In genomic region chr2:120631957-120632356, GRCm38 (mm10) we compare ENCODE assay signal across 9 mouse cellular contexts. TPM values are rescaled to one million over a fixed set of nuclear protein-coding genes. Genes with fewer than 3 reads are reported as not detected.
A peak's percentile ranks its signal among the peaks of the same experiment; 100 is the strongest.
DNase-seq lines count a peak whose midpoint lies in the region; ATAC-seq lines count a peak whose summit lies in the region.
"Had no signal": no experiment of that assay in that cellular context is flagged by ENCODE, and none has a peak within 500 bp of the region (broad histone marks: within the 10 kb centered on the region; RNA-seq: fewer than 3 reads in every experiment).

No protein-coding gene starts in this region.

- H3K4me1 ChIP-seq in liver, embryonic 12.5 days: peaks cover 38% of the 10 kb centered on the region
- H3K4me1 ChIP-seq in liver, embryonic 11.5 days (replicated peaks; ENCODE audit: control insufficient read depth, insufficient read depth, low read length): peaks cover 13% of the 10 kb centered on the region
- H3K4me1 ChIP-seq in liver, embryonic 15.5 days (replicated peaks): peaks cover 42% of the 10 kb centered on the region

- no peaks in the 10 kb centered on the region for H3K9me3 ChIP-seq in liver, embryonic 12.5 days (replicated peaks)
- no peaks in the 10 kb centered on the region for H3K9me3 ChIP-seq in liver, embryonic 11.5 days (ENCODE audit: control insufficient read depth, low read length)
- H3K9me3 ChIP-seq in liver, embryonic 15.5 days (replicated peaks): no peaks in the 10 kb centered on the region
- H3K9me3 ChIP-seq: intestine, embryonic 15.5 days had no signal

- DNase-seq in adrenal gland, adult 2 months: peak; percentile 49
- no peak for DNase-seq in adrenal gland, postnatal 14 days
- no peak for DNase-seq in liver, embryonic 11.5 days (ENCODE audit: low spot score)
- peak; percentile 42 for DNase-seq in splenic B cell, adult 2 months (ENCODE audit: low read depth, low spot score)
- DNase-seq in MN1 (ENCODE audit: low spot score): no peak
- DNase-seq in urinary bladder, postnatal 10 days (ENCODE audit: low spot score): no peak

- H3K4me2 ChIP-seq in liver, embryonic 12.5 days: peak overlapping the region; percentile 30
- no peak overlapping the region for H3K4me2 ChIP-seq in liver, embryonic 11.5 days
- H3K4me2 ChIP-seq in liver, embryonic 15.5 days: peak overlapping the region; percentile 18; the same call in 1 of the 2 replicates
- H3K4me2 ChIP-seq: intestine, embryonic 15.5 days had no signal

- peaks cover 14% of the 10 kb centered on the region for H3K27me3 ChIP-seq in liver, embryonic 12.5 days (replicated peaks)
- no peaks in the 10 kb centered on the region for H3K27me3 ChIP-seq in liver, embryonic 11.5 days (replicated peaks; ENCODE audit: control insufficient read depth, insufficient read depth, low read length)
- H3K27me3 ChIP-seq in liver, embryonic 15.5 days: peaks cover 23% of the 10 kb centered on the region
- no peaks in the 10 kb centered on the region for H3K27me3 ChIP-seq in splenic B cell, adult 2 months (ENCODE audit: control insufficient read depth, insufficient read depth, low read length, poor library complexity, severe bottlenecking)
- H3K27me3 ChIP-seq: intestine, embryonic 15.5 days had no signal

- H3K9ac ChIP-seq in liver, embryonic 12.5 days: no peak overlapping the region
- no peak overlapping the region for H3K9ac ChIP-seq in liver, embryonic 11.5 days (ENCODE audit: low read depth, low read length)
- H3K9ac ChIP-seq in liver, embryonic 15.5 days: no peak overlapping the region
- H3K9ac ChIP-seq: intestine, embryonic 15.5 days had no signal

- H3K27ac ChIP-seq in liver, embryonic 12.5 days: no peak overlapping the region
- no peak overlapping the region for H3K27ac ChIP-seq in liver, embryonic 11.5 days (ENCODE audit: low read depth, low read length)
- no peak overlapping the region for H3K27ac ChIP-seq in liver, embryonic 15.5 days (replicated peaks)
- H3K27ac ChIP-seq: intestine, embryonic 15.5 days had no signal

- ATAC-seq in liver, embryonic 12.5 days: no peak
- ATAC-seq in liver, embryonic 11.5 days (replicated peaks; ENCODE audit: low FRiP score): no peak
- no peak for ATAC-seq in liver, embryonic 15.5 days (ENCODE audit: insufficient read depth)
- ATAC-seq: intestine, embryonic 15.5 days had no signal

- WGBS in liver, embryonic 12.5 days (ENCODE audit: insufficient replicate concordance): 20% methylated on average over 4 of the region's 4 CpGs
- 39% methylated on average over 4 of the region's 4 CpGs for WGBS in liver, embryonic 11.5 days
- WGBS in liver, embryonic 15.5 days (ENCODE audit: insufficient replicate concordance): 11% methylated on average over 4 of the region's 4 CpGs

- H3K4me3 ChIP-seq in liver, embryonic 12.5 days: no peak overlapping the region
- H3K4me3 ChIP-seq in liver, embryonic 11.5 days (ENCODE audit: low read depth, low read length): no peak overlapping the region
- no peak overlapping the region for H3K4me3 ChIP-seq in liver, embryonic 15.5 days (replicated peaks)
- H3K4me3 ChIP-seq: intestine, embryonic 15.5 days had no signal

- H3K36me3 ChIP-seq in liver, embryonic 12.5 days: peaks cover 10% of the 10 kb centered on the region; the same call in 1 of the 2 replicates
- H3K36me3 ChIP-seq in liver, embryonic 11.5 days (ENCODE audit: control insufficient read depth, insufficient read depth, low read length): peaks cover 3% of the 10 kb centered on the region; the same call in 1 of the 2 replicates
- H3K36me3 ChIP-seq in liver, embryonic 15.5 days (replicated peaks): 0 out of 2 replicates have a peak, but pooled peaks cover 3% of the 10 kb centered on the region
- H3K36me3 ChIP-seq in splenic B cell, adult 2 months (ENCODE audit: control insufficient read depth, insufficient read depth, low read length, poor library complexity, severe bottlenecking): no peaks in the 10 kb centered on the region

RNA-seq across cellular contexts. Expression of gene Stard9, which starts 3.0 kb away (rescaled TPM):
- 1 to 10 TPM; 8.7 to 9.0 TPM for total RNA-seq in adrenal gland, adult 2 months (2021)
- polyA plus RNA-seq in adrenal gland, adult 2 months (2012; rRNA removed): 5.1 and 5.9 TPM in 2 replicates
- 14.0 and 14.4 TPM in 2 replicates for total RNA-seq in adrenal gland, postnatal 14 days (2021)
- 1.4 and 1.7 TPM in 2 replicates for polyA plus RNA-seq in liver, embryonic 12.5 days (2016; fragmentation: Nextera tagmentation; extraction: Ambion mirVana)
- polyA plus RNA-seq in liver, embryonic 11.5 days (2014; fragmentation: Nextera tagmentation; extraction: Ambion mirVana): 3.0 and 3.5 TPM in 2 replicates
- 0.99 and 1.0 TPM in 2 replicates for polyA plus RNA-seq in liver, embryonic 15.5 days (2015; fragmentation: Nextera tagmentation; extraction: Ambion mirVana)

RNA-seq across cellular contexts. Expression of gene Lrrc57, which starts 22.6 kb away (rescaled TPM):
- 10 to 100 TPM; 17.9 to 21.6 TPM for total RNA-seq in adrenal gland, adult 2 months (2021)
- polyA plus RNA-seq in adrenal gland, adult 2 months (2012; rRNA removed): 5.8 and 7.6 TPM in 2 replicates
- total RNA-seq in adrenal gland, postnatal 14 days (2021): 13.5 and 15.4 TPM in 2 replicates
- 16.0 and 18.0 TPM in 2 replicates for polyA plus RNA-seq in liver, embryonic 12.5 days (2016; fragmentation: Nextera tagmentation; extraction: Ambion mirVana)
- 17.2 and 24.2 TPM in 2 replicates for polyA plus RNA-seq in liver, embryonic 11.5 days (2014; fragmentation: Nextera tagmentation; extraction: Ambion mirVana)
- polyA plus RNA-seq in liver, embryonic 15.5 days (2015; fragmentation: Nextera tagmentation; extraction: Ambion mirVana): 10.9 and 11.8 TPM in 2 replicates

RNA-seq across cellular contexts. Expression of gene Haus2, which starts 22.8 kb away (rescaled TPM):
- 10 to 100 TPM in 1 of 2 experiments, 1 to 10 TPM in 1; 9.4 to 12.6 TPM for total RNA-seq in adrenal gland, adult 2 months (2021)
- 0.61 and 0.95 TPM in 2 replicates for polyA plus RNA-seq in adrenal gland, adult 2 months (2012; rRNA removed)
- 13.5 and 14.3 TPM in 2 replicates for total RNA-seq in adrenal gland, postnatal 14 days (2021)
- polyA plus RNA-seq in liver, embryonic 12.5 days (2016; fragmentation: Nextera tagmentation; extraction: Ambion mirVana): 21.7 and 21.8 TPM in 2 replicates
- 30.6 and 31.2 TPM in 2 replicates for polyA plus RNA-seq in liver, embryonic 11.5 days (2014; fragmentation: Nextera tagmentation; extraction: Ambion mirVana)
- polyA plus RNA-seq in liver, embryonic 15.5 days (2015; fragmentation: Nextera tagmentation; extraction: Ambion mirVana): 10.4 and 10.8 TPM in 2 replicates

Comparison
In these comparisons a context has a peak if more than half of its experiments do, and no peak if none do; other contexts are left out.
1. DNase-seq: peak in adrenal gland, adult 2 months (single experiment) and splenic B cell, adult 2 months (single experiment); none in adrenal gland, postnatal 14 days (single experiment), liver, embryonic 11.5 days (single experiment), MN1 (single experiment) and urinary bladder, postnatal 10 days (single experiment).